Mouse (Mus musculus): ENCODE results near the gene Slc25a33.
"Not testable (repeated sequence)": the region's sequence is repeated elsewhere in the genome, so short reads cannot be mapped to it uniquely, and the experiment has no call there.

Slc25a33 gene

GRCm38 (mm10) chr4:149765201-149765600 is 8.9 kb downstream of the Slc25a33 start:
- no peak for ATAC-seq (ENCODE audit: insufficient number of reproducible peaks, low FRiP score, low TSS enrichment)

- ATAC-seq (ENCODE audit: insufficient number of reproducible peaks, low FRiP score, low TSS enrichment), result no peak
Observed at GRCm38 (mm10) chr4:149763335-149763734, 10.7 kb downstream of the Slc25a33 start.

- ATAC-seq (ENCODE audit: insufficient number of reproducible peaks, low FRiP score, low TSS enrichment), result no peak
Observed at GRCm38 (mm10) chr4:149759517-149759916, 14.6 kb downstream of the Slc25a33 start.

- no peak for ATAC-seq (ENCODE audit: insufficient number of reproducible peaks, low FRiP score, low TSS enrichment)
Observed at GRCm38 (mm10) chr4:149758423-149758822, 15.7 kb downstream of the Slc25a33 start.

GRCm38 (mm10) chr4:149756546-149756945 is 17.5 kb downstream of the Slc25a33 start:
- not testable (repeated sequence) for ATAC-seq (ENCODE audit: insufficient number of reproducible peaks, low FRiP score, low TSS enrichment)

- ATAC-seq (ENCODE audit: insufficient number of reproducible peaks, low FRiP score, low TSS enrichment), result no peak
Observed at GRCm38 (mm10) chr4:149752836-149753235, 21.2 kb downstream of the Slc25a33 start.

- ATAC-seq (ENCODE audit: insufficient number of reproducible peaks, low FRiP score, low TSS enrichment), result no peak; the same call in 1 of the 2 replicates
Observed at GRCm38 (mm10) chr4:149752124-149752799, 21.8 kb downstream of the Slc25a33 start.

- ATAC-seq (ENCODE audit: insufficient number of reproducible peaks, low FRiP score, low TSS enrichment), result no peak
Observed at GRCm38 (mm10) chr4:149750671-149751070, 23.4 kb downstream of the Slc25a33 start.

GRCm38 (mm10) chr4:149749663-149750015 is 24.4 kb downstream of the Slc25a33 start:
- ATAC-seq (ENCODE audit: insufficient number of reproducible peaks, low FRiP score, low TSS enrichment), result not testable (repeated sequence)

- no peak for ATAC-seq (ENCODE audit: insufficient number of reproducible peaks, low FRiP score, low TSS enrichment)
Observed at GRCm38 (mm10) chr4:149749003-149749662, 24.9 kb downstream of the Slc25a33 start.

GRCm38 (mm10) chr4:149744119-149744518 is 30.0 kb downstream of the Slc25a33 start:
- no peak for ATAC-seq (ENCODE audit: insufficient number of reproducible peaks, low FRiP score, low TSS enrichment)

GRCm38 (mm10) chr4:149742011-149742530 is 32.0 kb downstream of the Slc25a33 start:
- ATAC-seq (ENCODE audit: insufficient number of reproducible peaks, low FRiP score, low TSS enrichment), result no peak

- ATAC-seq (ENCODE audit: insufficient number of reproducible peaks, low FRiP score, low TSS enrichment), result no peak
Observed at GRCm38 (mm10) chr4:149740301-149740700, 33.8 kb downstream of the Slc25a33 start.

- no peak for ATAC-seq (ENCODE audit: insufficient number of reproducible peaks, low FRiP score, low TSS enrichment)
Observed at GRCm38 (mm10) chr4:149739478-149739877, 34.6 kb downstream of the Slc25a33 start.

GRCm38 (mm10) chr4:149737383-149738324 is 36.4 kb downstream of the Slc25a33 start, which contains the start of gene Tmem201:
Gene Tmem201 (minus strand): TSS chr4:149738044.
- peak; percentile 45; the same call in 1 of the 2 replicates for ATAC-seq (ENCODE audit: insufficient number of reproducible peaks, low FRiP score, low TSS enrichment)

GRCm38 (mm10) chr4:149736581-149736980 is 37.5 kb downstream of the Slc25a33 start:
- peak; percentile 45 for ATAC-seq (ENCODE audit: insufficient number of reproducible peaks, low FRiP score, low TSS enrichment)

- no peak for ATAC-seq (ENCODE audit: insufficient number of reproducible peaks, low FRiP score, low TSS enrichment)
Observed at GRCm38 (mm10) chr4:149735624-149736250, 38.3 kb downstream of the Slc25a33 start.

GRCm38 (mm10) chr4:149734730-149735475 is 39.2 kb downstream of the Slc25a33 start:
- peak; percentile 56 for ATAC-seq (ENCODE audit: insufficient number of reproducible peaks, low FRiP score, low TSS enrichment)

- no peak for ATAC-seq (ENCODE audit: insufficient number of reproducible peaks, low FRiP score, low TSS enrichment)
Observed at GRCm38 (mm10) chr4:149734246-149734645, 39.8 kb downstream of the Slc25a33 start.
